Mouse (Mus musculus) CD4-positive naive resting alpha-beta T cell, adult 76 days (primary cell): ENCODE results near the gene Zscan4f. TPM values are rescaled to one million over a fixed set of nuclear protein-coding genes. Genes with fewer than 3 reads are reported as not detected.

Source experiments
- total RNA-seq: library from RNA; stranded (reverse); gene quantifications from one replicate; pipeline ENCODE4 v1.2.4, GENCODE M21; 2023

Gene Zscan4f
- total RNA-seq: not detected

DNA sequence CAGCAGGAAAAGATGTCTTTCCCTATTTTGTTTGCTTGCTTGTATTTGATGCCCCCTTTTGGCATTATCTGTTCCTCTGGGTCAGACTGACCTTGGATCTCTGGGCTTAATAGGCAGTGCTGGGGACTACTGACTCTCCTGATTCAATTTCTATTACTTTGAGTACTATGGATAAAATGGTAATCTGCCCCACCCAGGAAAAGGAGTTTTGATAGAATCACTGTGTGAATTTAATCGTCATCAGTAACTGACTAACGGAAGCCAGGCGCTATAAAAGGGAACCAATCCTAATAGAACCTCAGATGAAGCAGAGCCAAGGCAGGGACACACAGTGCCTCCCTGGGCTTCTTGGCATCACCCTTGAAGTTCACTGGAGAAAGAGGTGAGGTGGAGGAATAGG lies at the start of gene Zscan4f:
Gene Zscan4f, plus strand, starts transcription at position 301 of the 400 bp plus-strand sequence.

Other genes with a start within 250 kb of the Zscan4f start
- not detected for gene Zscan4d, start 231.8 kb upstream of the Zscan4f start, total RNA-seq
- not detected for gene Zscan4e, start 87.2 kb upstream of the Zscan4f start, total RNA-seq
- not detected for gene Zscan4-ps2, start 116.4 kb downstream of the Zscan4f start, total RNA-seq
- gene Zscan4-ps3, start 211.4 kb downstream of the Zscan4f start, total RNA-seq: not detected